Mouse (Mus musculus) hindbrain, embryonic 12.5 days (tissue): Measurements from ENCODE around the gene Arhgap42. TPM values are rescaled to one million over a fixed set of nuclear protein-coding genes. Genes with fewer than 3 reads are reported as not detected.

Source experiments
- ATAC-seq: fragments of 200-750 bp; cut with Nextera tagmentation; 2 replicates; pipeline ENCODE4 v1.8.0; 2017; ENCODE audit warnings: moderate TSS enrichment; ENCODE audit not compliant: low FRiP score
- H3K27ac ChIP-seq: fragments of 300-500 bp; sonication (generic); 2 replicates; pipeline ENCODE4 v1.5.1; 2016; ENCODE audit warnings: mild to moderate bottlenecking
- H3K27me3 ChIP-seq: fragments of 300-500 bp; sonication (generic); 2 replicates; pipeline ENCODE4 v1.6.1; 2016; ENCODE audit warnings: mild to moderate bottlenecking
- H3K36me3 ChIP-seq: fragments of 300-500 bp; sonication (generic); 2 replicates; pipeline ENCODE4 v1.6.1; 2016; ENCODE audit warnings: mild to moderate bottlenecking
- H3K4me1 ChIP-seq: fragments of 300-500 bp; sonication (generic); 2 replicates; pipeline ENCODE4 v1.6.1; 2016
- H3K4me2 ChIP-seq: fragments of 300-500 bp; sonication (generic); replicated peaks from 2 replicates; pipeline ENCODE4 v1.6.1; 2016; ENCODE audit warnings: mild to moderate bottlenecking
- H3K4me3 ChIP-seq: fragments of 300-500 bp; sonication (generic); 2 replicates; pipeline ENCODE4 v1.5.1; 2016; ENCODE audit warnings: mild to moderate bottlenecking
- H3K9ac ChIP-seq: fragments of 300-500 bp; sonication (generic); 2 replicates; pipeline ENCODE4 v1.6.1; 2016; ENCODE audit warnings: mild to moderate bottlenecking, moderate library complexity
- H3K9me3 ChIP-seq: fragments of 300-500 bp; sonication (generic); replicated peaks from 2 replicates; pipeline ENCODE4 v1.6.1; 2016; ENCODE audit warnings: mild to moderate bottlenecking
- WGBS: fragments of 180-500 bp; shearing (Covaris S2); methylation state at CpG from one replicate; pipeline ENCODE4 v1.1.7; 2016; 5-methylcytosine and 5-hydroxymethylcytosine counted together
- polyA plus RNA-seq: library from polyadenylated mRNA; unstranded; fragments of >200 nt; fragmentation: Nextera tagmentation; extraction: Ambion mirVana; gene quantifications from 2 replicates; pipeline ENCODE4 v1.2.1, GENCODE M21; 2016

Arhgap42 gene
- polyA plus RNA-seq, 1 experiment from 2014 or later: 28.3 TPM

DNA sequence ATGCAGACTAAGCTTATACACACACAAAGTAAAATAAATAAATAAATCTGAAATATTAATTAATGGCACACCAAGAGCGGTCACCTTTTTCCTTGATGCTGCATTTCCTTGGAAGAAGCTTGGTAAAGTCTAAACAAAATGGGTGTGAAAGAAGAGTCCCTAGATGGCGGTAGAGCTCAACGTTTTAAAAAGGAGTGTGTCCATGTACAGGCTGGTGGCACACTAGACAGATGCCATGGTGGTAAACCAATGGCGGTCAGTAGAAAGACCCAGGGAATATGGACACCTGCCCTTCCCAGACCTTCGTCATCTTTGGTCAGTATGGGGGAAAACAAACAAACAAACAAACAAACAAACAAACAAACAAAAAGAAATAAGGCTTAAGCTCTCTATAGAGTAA lies 187.7 kb downstream of the Arhgap42 start:
- Histone ChIP-seq H3K9me3 (0 out of 2 replicates have a peak, but pooled peaks cover 3% of the 10 kb centered on the region), H3K4me3 (no peak overlapping the region), H3K9ac (no peak overlapping the region), H3K4me1 (no peaks in the 10 kb centered on the region), H3K36me3 (no peaks in the 10 kb centered on the region), H3K4me2 (no peak overlapping the region), H3K27ac (no peak overlapping the region), H3K27me3 (no peaks in the 10 kb centered on the region)
- no peak for ATAC-seq
- WGBS: 39% methylated on average over 5 of the region's 5 CpGs

GRCm38 (mm10) chr9:9049202-9049601 lies 189.7 kb downstream of the Arhgap42 start:
- Histone ChIP-seq H3K9ac (no peak overlapping the region), H3K27me3 (no peaks in the 10 kb centered on the region), H3K4me3 (no peak overlapping the region), H3K27ac (no peak overlapping the region), H3K4me1 (no peaks in the 10 kb centered on the region), H3K4me2 (no peak overlapping the region), H3K36me3 (no peaks in the 10 kb centered on the region), H3K9me3 (no peaks in the 10 kb centered on the region)
- WGBS: 62% methylated on average over 3 of the region's 3 CpGs
- no peak for ATAC-seq

GRCm38 (mm10) chr9:9041009-9041408 lies 197.9 kb downstream of the Arhgap42 start:
- 94% methylated on average over 7 of the region's 7 CpGs for WGBS
- no peak overlapping the region for H3K27ac ChIP-seq
- no peaks in the 10 kb centered on the region for H3K36me3 ChIP-seq
- ATAC-seq: no peak
- H3K4me1 ChIP-seq: no peaks in the 10 kb centered on the region
- no peak overlapping the region for H3K4me2 ChIP-seq
- H3K27me3 ChIP-seq: no peaks in the 10 kb centered on the region
- H3K9ac ChIP-seq: no peak overlapping the region
- H3K4me3 ChIP-seq: no peak overlapping the region
- no peaks in the 10 kb centered on the region for H3K9me3 ChIP-seq

DNA sequence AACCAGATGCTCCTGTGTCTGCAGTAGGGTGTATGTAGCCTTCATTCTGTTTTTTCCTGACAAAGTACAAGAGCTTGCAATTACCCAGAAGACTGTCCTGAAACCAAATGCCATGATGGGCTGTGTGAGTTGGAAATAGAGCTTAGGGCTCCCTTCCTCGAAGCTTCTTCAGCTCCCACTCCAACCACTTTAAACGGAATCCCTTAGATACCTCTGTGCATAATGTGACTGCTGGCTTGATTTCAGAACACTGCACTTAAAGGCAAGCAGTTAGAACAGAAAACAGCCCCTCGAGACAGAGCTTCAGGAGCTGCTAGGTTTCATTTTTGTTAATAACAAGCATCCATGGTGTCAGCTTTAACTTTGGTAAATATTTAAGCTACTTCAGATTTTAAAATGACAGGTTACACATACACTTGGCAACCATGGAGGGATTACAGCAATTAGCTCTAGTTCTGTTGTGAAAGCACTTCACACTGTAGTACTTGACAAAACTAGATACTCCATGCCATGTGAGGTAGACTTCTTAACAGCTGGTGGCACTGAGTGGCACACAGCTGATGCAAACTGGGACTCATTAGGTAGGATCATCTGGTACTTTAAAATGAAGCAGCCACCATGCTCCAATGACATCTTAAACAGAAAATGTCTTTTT lies 201.8 kb downstream of the Arhgap42 start:
- H3K9ac ChIP-seq: no peak overlapping the region
- no peak overlapping the region for H3K27ac ChIP-seq
- H3K4me3 ChIP-seq: no peak overlapping the region
- no peaks in the 10 kb centered on the region for H3K36me3 ChIP-seq
- H3K27me3 ChIP-seq: no peaks in the 10 kb centered on the region
- no peak for ATAC-seq
- no peaks in the 10 kb centered on the region for H3K9me3 ChIP-seq
- WGBS: 88% methylated on average over 3 of the region's 3 CpGs
- no peaks in the 10 kb centered on the region for H3K4me1 ChIP-seq
- no peak overlapping the region for H3K4me2 ChIP-seq

DNA sequence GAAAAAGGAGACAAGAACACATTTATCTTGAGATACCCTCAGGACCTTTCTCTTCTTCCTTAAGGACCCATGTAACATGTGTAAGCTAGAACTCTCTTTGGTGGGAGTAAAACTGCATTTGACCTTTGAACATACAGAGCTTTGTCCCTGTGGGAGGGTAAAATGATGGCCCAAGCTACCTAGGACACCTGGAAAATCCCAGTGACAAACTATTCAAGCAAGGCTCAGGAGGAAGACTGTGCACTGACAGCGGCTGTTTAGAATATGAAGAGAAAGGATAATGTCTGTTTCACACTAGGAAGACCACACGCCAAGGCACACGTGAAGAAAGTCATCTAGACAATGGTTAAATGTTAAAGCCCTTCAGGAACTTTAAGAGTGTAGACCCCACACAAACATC lies 211.0 kb downstream of the Arhgap42 start:
- Histone ChIP-seq H3K9ac (no peak overlapping the region), H3K4me2 (no peak overlapping the region), H3K36me3 (no peaks in the 10 kb centered on the region), H3K9me3 (no peaks in the 10 kb centered on the region), H3K27ac (no peak overlapping the region), H3K4me3 (no peak overlapping the region), H3K4me1 (peaks cover 2% of the 10 kb centered on the region; the same call in 1 of the 2 replicates), H3K27me3 (no peaks in the 10 kb centered on the region)
- ATAC-seq: no peak
- 45% methylated on average over 3 of the region's 3 CpGs for WGBS

- WGBS: 5% methylated on average over 5 of the region's 5 CpGs
- no peaks in the 10 kb centered on the region for H3K27me3 ChIP-seq
- ATAC-seq: no peak
- no peak overlapping the region for H3K4me3 ChIP-seq
- H3K9ac ChIP-seq: no peak overlapping the region
- no peaks in the 10 kb centered on the region for H3K9me3 ChIP-seq
- H3K4me2 ChIP-seq: no peak overlapping the region
- no peak overlapping the region for H3K27ac ChIP-seq
- H3K4me1 ChIP-seq: peaks cover 2% of the 10 kb centered on the region; the same call in 1 of the 2 replicates
- H3K36me3 ChIP-seq: no peaks in the 10 kb centered on the region
Observed at GRCm38 (mm10) chr9:9027445-9027844, 211.5 kb downstream of the Arhgap42 start.

DNA sequence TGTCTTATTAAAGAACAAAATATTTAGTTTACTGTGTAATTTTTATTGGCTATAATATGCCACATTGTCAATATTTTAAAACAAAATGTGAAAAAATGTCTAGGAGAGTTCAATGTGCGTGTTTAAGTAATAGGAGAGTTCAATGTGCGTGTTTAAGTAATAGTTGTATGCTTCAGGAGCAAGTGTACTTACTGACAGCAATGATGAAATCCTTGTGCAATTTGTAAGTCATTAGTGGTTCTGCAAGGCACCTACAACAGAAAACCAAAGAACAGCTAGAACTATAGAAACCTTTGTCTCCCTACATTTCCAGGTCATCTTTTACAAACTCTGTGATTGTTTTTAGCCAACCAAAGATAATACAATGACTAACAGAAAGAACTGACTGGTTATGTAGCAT lies 223.8 kb downstream of the Arhgap42 start:
- 92% methylated on average over 2 of the region's 2 CpGs for whole genome bisulfite sequencing
- no peaks in the 10 kb centered on the region for H3K4me1 ChIP-seq
- H3K36me3 ChIP-seq: 0 out of 2 replicates have a peak, but pooled peaks cover 3% of the 10 kb centered on the region
- no peak overlapping the region for H3K9ac ChIP-seq
- no peak overlapping the region for H3K4me3 ChIP-seq
- no peak for ATAC-seq
- H3K27ac ChIP-seq: no peak overlapping the region
- H3K4me2 ChIP-seq: no peak overlapping the region
- H3K9me3 ChIP-seq: no peaks in the 10 kb centered on the region
- no peaks in the 10 kb centered on the region for H3K27me3 ChIP-seq

- H3K4me2 ChIP-seq: no peak overlapping the region
- H3K4me3 ChIP-seq: no peak overlapping the region
- peaks cover 6% of the 10 kb centered on the region; the same call in 1 of the 2 replicates for H3K36me3 ChIP-seq
- no peaks in the 10 kb centered on the region for H3K4me1 ChIP-seq
- no peak overlapping the region for H3K9ac ChIP-seq
- H3K9me3 ChIP-seq: no peaks in the 10 kb centered on the region
- no peak for ATAC-seq
- no peak overlapping the region for H3K27ac ChIP-seq
- H3K27me3 ChIP-seq: no peaks in the 10 kb centered on the region
Observed at GRCm38 (mm10) chr9:9001170-9001569, 237.7 kb downstream of the Arhgap42 start.

DNA sequence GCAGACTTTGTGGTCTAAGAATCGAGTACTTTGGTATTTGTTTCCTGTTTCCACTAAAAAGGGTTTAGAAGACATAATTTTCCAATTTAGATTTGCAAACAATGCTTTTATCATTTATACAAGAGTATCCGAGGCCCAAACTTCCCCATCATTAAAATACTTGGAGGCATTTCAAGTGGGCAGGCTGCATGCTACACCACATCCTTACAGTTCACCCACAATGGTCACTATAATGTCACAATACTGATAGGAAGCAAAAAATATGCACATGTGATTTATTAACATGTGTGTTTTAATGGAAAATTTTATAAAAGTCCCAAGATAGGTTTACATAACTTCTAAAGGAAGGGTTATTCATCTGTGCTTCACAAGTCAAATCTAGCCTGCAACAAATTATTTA lies 242.4 kb downstream of the Arhgap42 start:
- Histone ChIP-seq H3K27me3 (no peaks in the 10 kb centered on the region), H3K4me2 (no peak overlapping the region), H3K9me3 (no peaks in the 10 kb centered on the region), H3K27ac (no peak overlapping the region), H3K4me3 (no peak overlapping the region), H3K36me3 (0 out of 2 replicates have a peak, but pooled peaks cover 5% of the 10 kb centered on the region), H3K9ac (no peak overlapping the region), H3K4me1 (no peaks in the 10 kb centered on the region)
- no peak for ATAC-seq
- 91% methylated on average over 2 of the region's 2 CpGs for WGBS

GRCm38 (mm10) chr9:8982315-8982714 lies 256.6 kb downstream of the Arhgap42 start:
- Histone ChIP-seq H3K4me3 (no peak overlapping the region), H3K9ac (no peak overlapping the region), H3K27ac (no peak overlapping the region), H3K4me1 (no peaks in the 10 kb centered on the region), H3K4me2 (no peak overlapping the region), H3K27me3 (no peaks in the 10 kb centered on the region), H3K36me3 (no peaks in the 10 kb centered on the region), H3K9me3 (no peaks in the 10 kb centered on the region)
- WGBS: 84% methylated on average over 3 of the region's 3 CpGs
- ATAC-seq: no peak

GRCm38 (mm10) chr9:8977775-8978174 lies 261.1 kb downstream of the Arhgap42 start:
- no peak for ATAC-seq
- Histone ChIP-seq H3K4me3 (no peak overlapping the region), H3K27me3 (no peaks in the 10 kb centered on the region), H3K9me3 (no peaks in the 10 kb centered on the region), H3K36me3 (no peaks in the 10 kb centered on the region), H3K27ac (no peak overlapping the region), H3K4me2 (no peak overlapping the region), H3K9ac (no peak overlapping the region), H3K4me1 (no peaks in the 10 kb centered on the region)
- WGBS: 72% methylated on average over 2 of the region's 2 CpGs

- no peaks in the 10 kb centered on the region for H3K4me1 ChIP-seq
- H3K9ac ChIP-seq: no peak within 1 kb of the TSS
- ATAC-seq: no peak
- no peak within 1 kb of the TSS for H3K27ac ChIP-seq
- H3K36me3 ChIP-seq: no peaks in the 10 kb centered on the region
- no peaks in the 10 kb centered on the region for H3K27me3 ChIP-seq
- H3K9me3 ChIP-seq: no peaks in the 10 kb centered on the region
- H3K4me2 ChIP-seq: no peak within 1 kb of the TSS
- 70% methylated on average over 2 of the region's 2 CpGs for WGBS
- H3K4me3 ChIP-seq: no peak within 1 kb of the TSS
Observed at GRCm38 (mm10) chr9:8971491-8971890, 267.4 kb downstream of the Arhgap42 start, which contains the start of gene Gm16485. Gm16485 (plus strand) TSS chr9:8971791.

DNA sequence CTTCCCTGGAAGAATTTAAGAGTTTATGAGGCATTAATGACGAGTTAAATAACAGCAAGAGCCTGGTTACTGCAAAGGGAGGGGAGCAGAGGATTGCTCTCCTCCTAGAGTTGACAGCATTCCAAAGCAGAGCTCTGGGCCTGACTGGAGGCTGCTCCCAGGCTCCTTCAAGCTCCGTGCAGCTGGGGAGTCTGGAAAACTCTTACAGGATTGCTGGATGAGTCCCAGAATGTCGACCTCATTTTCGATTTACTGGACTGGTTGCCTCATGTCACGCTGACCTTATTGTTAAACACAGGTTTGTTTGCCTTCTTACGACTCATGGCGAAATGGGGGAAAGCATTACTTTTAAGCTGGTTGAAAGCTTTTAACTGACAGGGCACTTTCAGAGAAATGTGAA lies 268.7 kb downstream of the Arhgap42 start:
- no peaks in the 10 kb centered on the region for H3K36me3 ChIP-seq
- H3K4me1 ChIP-seq: no peaks in the 10 kb centered on the region
- H3K4me2 ChIP-seq: no peak overlapping the region
- ATAC-seq: no peak
- H3K9ac ChIP-seq: no peak overlapping the region
- no peaks in the 10 kb centered on the region for H3K27me3 ChIP-seq
- no peaks in the 10 kb centered on the region for H3K9me3 ChIP-seq
- no peak overlapping the region for H3K27ac ChIP-seq
- H3K4me3 ChIP-seq: no peak overlapping the region
- 82% methylated on average over 7 of the region's 7 CpGs for WGBS
